Mouse (Mus musculus) forebrain, embryonic 15.5 days (tissue): ENCODE results near the gene Gria2. TPM values are rescaled to one million over a fixed set of nuclear protein-coding genes. Genes with fewer than 3 reads are reported as not detected.

ENCODE experiments used
- ATAC-seq: fragments of 200-750 bp; cut with Nextera tagmentation; replicated peaks from 2 replicates; pipeline ENCODE4 v1.8.0; 2017; ENCODE audit warnings: mild to moderate bottlenecking, moderate TSS enrichment, moderate library complexity
- H3K27ac ChIP-seq: fragments of 300-500 bp; sonication (generic); replicated peaks from 2 replicates; pipeline ENCODE4 v1.5.1; 2015; ENCODE audit warnings: mild to moderate bottlenecking, inconsistent platforms
- H3K27me3 ChIP-seq: fragments of 300-500 bp; sonication (generic); 2 replicates; pipeline ENCODE4 v1.6.1; 2015; ENCODE audit warnings: inconsistent platforms
- H3K36me3 ChIP-seq: fragments of 300-500 bp; sonication (generic); 2 replicates; pipeline ENCODE4 v1.6.1; 2015; ENCODE audit warnings: mild to moderate bottlenecking, inconsistent platforms
- H3K4me1 ChIP-seq: fragments of 300-500 bp; sonication (generic); 2 replicates; pipeline ENCODE4 v1.6.1; 2015; ENCODE audit warnings: inconsistent platforms
- H3K4me2 ChIP-seq: fragments of 300-500 bp; sonication (generic); replicated peaks from 2 replicates; pipeline ENCODE4 v1.6.1; 2015; ENCODE audit warnings: mild to moderate bottlenecking, inconsistent platforms
- H3K4me3 ChIP-seq: fragments of 300-500 bp; sonication (generic); 2 replicates; pipeline ENCODE4 v1.5.1; 2015; ENCODE audit warnings: mild to moderate bottlenecking, inconsistent platforms
- H3K9ac ChIP-seq: fragments of 300-500 bp; sonication (generic); replicated peaks from 2 replicates; pipeline ENCODE4 v1.6.1; 2015; ENCODE audit warnings: mild to moderate bottlenecking, inconsistent platforms
- H3K9me3 ChIP-seq: fragments of 300-500 bp; sonication (generic); 2 replicates; pipeline ENCODE4 v1.6.1; 2016; ENCODE audit warnings: inconsistent platforms
- WGBS: fragments of 180-500 bp; shearing (Covaris S2); methylation state at CpG from one replicate; pipeline ENCODE4 v1.1.7; 2015; ENCODE audit warnings: mixed read lengths; 5-methylcytosine and 5-hydroxymethylcytosine counted together
- polyA plus RNA-seq: library from polyadenylated mRNA; unstranded; fragments of >200 nt; fragmentation: Nextera tagmentation; extraction: Ambion mirVana; gene quantifications from 2 replicates; pipeline ENCODE4 v1.2.1, GENCODE M21; 2015

Gria2 gene
- polyA plus RNA-seq, 1 experiment from 2014 or later = 222 TPM

DNA sequence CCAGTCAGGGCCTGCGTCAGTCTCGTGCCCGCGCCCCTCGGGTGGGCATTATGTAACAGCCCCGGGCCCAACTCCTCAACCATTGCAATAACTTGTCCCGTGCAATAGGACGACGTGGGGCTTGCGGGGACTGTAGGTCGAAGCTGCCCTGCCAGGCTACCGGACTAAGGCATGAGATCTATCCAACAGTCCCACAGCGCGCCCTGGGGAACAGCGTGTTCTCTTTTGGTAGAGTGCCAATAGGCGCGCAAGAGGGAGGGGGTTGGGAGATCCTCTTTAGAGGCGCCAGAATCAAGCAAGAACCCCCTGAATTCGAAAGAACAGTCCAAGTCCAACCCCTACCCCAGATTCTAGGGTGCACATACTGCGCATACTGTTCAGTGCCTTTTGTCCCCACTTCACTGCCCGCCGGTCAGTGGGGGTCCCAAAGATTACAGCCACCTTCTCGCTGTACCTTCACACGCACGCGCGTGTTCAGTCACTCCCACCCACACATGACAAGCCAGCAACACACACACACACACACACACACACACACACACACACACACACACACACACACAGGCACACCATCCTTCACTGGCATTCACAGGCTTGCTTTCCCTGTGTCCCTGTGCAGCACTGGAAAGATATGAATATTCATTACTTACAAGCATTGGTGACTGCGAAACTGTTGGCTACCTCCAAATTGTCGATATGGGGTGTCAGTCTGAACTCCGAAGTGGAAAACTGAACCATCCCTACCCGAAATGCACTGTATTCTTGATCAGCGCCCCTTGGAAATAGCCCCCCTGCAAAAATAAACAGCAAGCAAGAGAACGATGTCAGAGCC, 1.4 kb downstream of the Gria2 start:
- peak; percentile 62 for ATAC-seq
- Histone ChIP-seq H3K9me3 (no peaks in the 10 kb centered on the region), H3K4me3 (peak overlapping the region; percentile 89), H3K4me1 (peaks cover 34% of the 10 kb centered on the region), H3K9ac (peak overlapping the region; percentile 86), H3K27ac (peak overlapping the region; percentile 98), H3K27me3 (no peaks in the 10 kb centered on the region), H3K4me2 (peak overlapping the region; percentile 76), H3K36me3 (no peaks in the 10 kb centered on the region)
- under 1% methylated on average over 33 of the region's 33 CpGs for WGBS

DNA sequence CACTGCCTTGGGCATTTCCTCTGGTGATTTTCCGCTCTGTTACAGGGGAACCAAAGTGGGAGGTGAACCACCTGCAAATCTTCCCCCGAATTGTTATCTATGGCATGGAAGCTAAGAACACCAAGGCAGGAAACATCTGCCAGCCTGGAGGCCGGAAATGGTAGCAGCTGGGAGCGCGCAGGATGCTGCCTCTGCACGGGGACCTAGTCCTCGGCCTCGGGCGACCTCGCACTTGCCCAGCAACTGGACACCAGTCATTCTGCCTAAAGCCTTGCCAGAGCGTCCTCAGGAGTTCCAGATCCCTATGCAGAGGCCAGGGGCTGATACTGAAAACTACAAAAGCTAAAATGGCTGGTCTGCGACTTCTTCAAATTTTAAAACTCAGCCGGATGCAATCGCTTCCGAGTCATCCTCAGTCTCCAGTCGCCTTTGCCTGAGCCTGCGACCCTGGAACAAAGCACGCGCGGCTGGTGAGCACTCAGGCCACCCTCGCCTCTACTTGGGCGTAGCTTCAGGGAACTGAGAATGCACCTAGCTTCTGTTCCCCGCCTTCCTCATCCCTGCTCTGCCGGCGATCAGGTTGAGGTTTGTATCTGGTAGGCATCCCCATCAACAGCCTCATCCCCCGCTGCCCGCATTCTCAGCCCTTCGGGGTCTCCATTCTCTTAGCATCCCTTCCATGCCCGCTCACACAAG, 2.2 kb downstream of the Gria2 start:
- H3K9me3 ChIP-seq = no peaks in the 10 kb centered on the region
- WGBS = 1% methylated on average over 29 of the region's 29 CpGs
- H3K4me2 ChIP-seq = peak overlapping the region; percentile 76
- H3K36me3 ChIP-seq = no peaks in the 10 kb centered on the region
- peak overlapping the region; percentile 98 for H3K27ac ChIP-seq
- peaks cover 35% of the 10 kb centered on the region for H3K4me1 ChIP-seq
- ATAC-seq = peak; percentile 12
- H3K4me3 ChIP-seq = peak overlapping the region; percentile 89
- no peaks in the 10 kb centered on the region for H3K27me3 ChIP-seq
- peak overlapping the region; percentile 86 for H3K9ac ChIP-seq

DNA sequence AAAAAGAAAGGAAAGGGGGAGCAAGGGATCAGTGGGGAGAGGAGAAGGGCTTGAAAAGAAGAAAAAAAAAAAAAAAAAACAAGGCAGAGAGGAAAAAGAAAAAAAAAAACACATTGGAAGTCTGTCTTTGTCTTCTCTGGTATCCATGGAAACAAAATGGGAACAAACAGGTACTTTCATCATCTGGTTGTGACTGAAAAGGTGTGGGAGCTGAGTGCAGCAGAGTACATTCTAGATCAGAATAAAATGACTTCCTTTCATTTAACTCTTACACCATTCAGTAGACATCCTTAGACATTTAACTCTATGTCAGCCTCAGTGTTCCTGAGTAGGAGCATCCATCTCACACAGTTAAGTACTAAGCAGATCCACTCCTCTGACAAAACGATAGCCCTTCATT, 4.7 kb downstream of the Gria2 start:
- H3K4me3 ChIP-seq = peak overlapping the region; percentile 89
- H3K27ac ChIP-seq = no peak overlapping the region
- no peak for ATAC-seq
- 24% methylated on average over 1 of the region's 1 CpGs for WGBS
- peak overlapping the region; percentile 25; the same call in 1 of the 2 replicates for H3K9ac ChIP-seq
- no peaks in the 10 kb centered on the region for H3K27me3 ChIP-seq
- H3K4me2 ChIP-seq = peak overlapping the region; percentile 76
- no peaks in the 10 kb centered on the region for H3K36me3 ChIP-seq
- no peaks in the 10 kb centered on the region for H3K9me3 ChIP-seq
- peaks cover 33% of the 10 kb centered on the region for H3K4me1 ChIP-seq

DNA sequence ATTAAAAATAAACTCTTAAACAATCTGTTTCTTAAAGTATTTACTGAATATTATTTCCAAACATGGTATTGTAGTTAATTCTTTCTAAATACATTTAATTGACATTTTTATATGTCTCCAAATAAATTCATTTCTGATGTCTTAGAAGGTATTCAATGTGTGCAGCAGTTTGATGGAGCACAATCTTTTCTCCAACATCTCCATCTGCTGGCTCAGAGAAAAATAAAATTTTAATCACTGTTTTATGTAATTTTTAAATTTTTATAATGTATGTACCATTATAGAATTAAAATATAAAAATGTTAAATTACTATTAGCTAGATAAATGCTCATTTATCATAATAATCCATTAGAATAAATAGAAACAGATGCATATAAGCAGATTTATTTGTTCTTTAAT, 5.9 kb downstream of the Gria2 start:
- ATAC-seq = no peak
- no peaks in the 10 kb centered on the region for H3K36me3 ChIP-seq
- H3K4me3 ChIP-seq = no peak overlapping the region
- H3K4me1 ChIP-seq = peaks cover 33% of the 10 kb centered on the region
- no peaks in the 10 kb centered on the region for H3K9me3 ChIP-seq
- H3K27ac ChIP-seq = no peak overlapping the region
- H3K9ac ChIP-seq = no peak overlapping the region
- no peak overlapping the region for H3K4me2 ChIP-seq
- H3K27me3 ChIP-seq = no peaks in the 10 kb centered on the region

DNA sequence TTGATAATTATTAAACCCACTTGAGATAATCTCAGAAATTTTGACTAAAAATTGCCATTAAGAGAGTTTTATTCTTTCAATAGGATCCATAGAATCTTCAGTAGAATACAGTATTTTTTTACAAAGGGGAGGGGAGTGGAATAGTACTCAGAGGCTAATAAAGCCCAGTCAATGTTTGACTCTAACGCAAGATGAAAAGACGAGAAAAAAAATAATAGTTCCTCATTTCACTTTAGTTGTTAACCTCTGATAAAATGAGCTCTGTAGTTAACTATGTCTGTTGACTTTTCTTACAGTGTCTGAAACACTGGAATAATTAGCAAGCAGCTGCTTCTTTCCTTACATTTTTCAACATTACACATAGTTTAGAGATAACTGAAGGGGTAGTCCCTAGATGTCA, 7.4 kb downstream of the Gria2 start:
- ATAC-seq = no peak
- Histone ChIP-seq H3K4me2 (no peak overlapping the region), H3K9ac (no peak overlapping the region), H3K4me3 (no peak overlapping the region), H3K36me3 (no peaks in the 10 kb centered on the region), H3K27ac (no peak overlapping the region), H3K27me3 (no peaks in the 10 kb centered on the region), H3K4me1 (peaks cover 35% of the 10 kb centered on the region), H3K9me3 (no peaks in the 10 kb centered on the region)
- WGBS = 83% methylated on average over 2 of the region's 2 CpGs

DNA sequence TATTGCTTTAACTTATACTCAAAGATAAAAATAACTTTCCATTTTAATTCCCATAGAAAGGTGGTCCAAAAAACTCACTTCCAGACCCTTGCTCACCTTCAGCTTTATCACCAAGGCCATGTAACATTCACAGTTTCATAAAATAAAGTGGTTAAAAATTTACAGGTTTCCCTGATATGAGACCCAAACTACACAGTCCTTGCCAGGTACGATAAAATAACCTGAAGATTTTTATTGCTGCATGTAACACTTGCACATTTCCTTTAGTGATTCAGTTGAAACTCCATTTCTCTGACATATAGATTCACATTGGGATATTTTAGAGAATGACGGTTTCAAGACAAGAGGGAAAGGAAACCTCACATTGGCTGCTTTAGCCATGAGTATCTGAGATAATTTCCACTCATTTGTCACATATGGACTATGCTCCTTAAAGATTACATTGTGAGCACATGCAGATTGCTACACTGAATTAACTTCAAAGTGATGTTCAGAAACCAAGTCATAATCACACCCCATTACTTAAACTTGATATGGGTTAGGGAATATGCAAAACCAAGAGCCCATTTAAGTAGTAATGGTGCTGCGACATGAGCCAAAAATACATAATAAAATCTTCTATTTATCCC, 15.4 kb downstream of the Gria2 start:
- ATAC-seq = no peak
- H3K4me1 ChIP-seq = peaks cover 2% of the 10 kb centered on the region; the same call in 1 of the 2 replicates
- H3K36me3 ChIP-seq = no peaks in the 10 kb centered on the region
- no peaks in the 10 kb centered on the region for H3K27me3 ChIP-seq
- 90% methylated on average over 3 of the region's 3 CpGs for WGBS
- no peaks in the 10 kb centered on the region for H3K9me3 ChIP-seq
- H3K27ac ChIP-seq = no peak overlapping the region
- H3K4me3 ChIP-seq = no peak overlapping the region
- H3K4me2 ChIP-seq = no peak overlapping the region
- no peak overlapping the region for H3K9ac ChIP-seq

DNA sequence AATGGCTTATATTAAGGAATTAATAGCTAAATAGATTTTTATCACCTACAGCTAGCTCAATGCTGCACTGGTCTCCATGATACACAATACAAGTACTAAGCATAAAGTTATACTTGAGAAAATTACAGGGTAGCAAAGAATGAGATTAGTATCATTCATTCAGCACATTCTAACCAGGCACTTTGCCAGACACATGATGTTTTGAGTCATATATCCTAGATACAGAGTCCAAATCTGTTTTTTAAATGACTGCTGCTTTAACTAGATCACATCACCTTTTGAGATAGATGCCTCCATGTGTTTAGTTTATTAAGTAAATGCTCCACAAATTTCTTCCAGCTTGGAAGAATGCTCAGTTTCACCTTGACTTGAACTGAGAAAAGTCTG, 21.5 kb downstream of the Gria2 start:
- Histone ChIP-seq H3K4me1 (peaks cover 9% of the 10 kb centered on the region; the same call in 1 of the 2 replicates), H3K9ac (no peak overlapping the region), H3K27ac (no peak overlapping the region), H3K4me2 (no peak overlapping the region), H3K36me3 (no peaks in the 10 kb centered on the region), H3K9me3 (no peaks in the 10 kb centered on the region), H3K4me3 (no peak overlapping the region), H3K27me3 (no peaks in the 10 kb centered on the region)
- no peak for ATAC-seq

DNA sequence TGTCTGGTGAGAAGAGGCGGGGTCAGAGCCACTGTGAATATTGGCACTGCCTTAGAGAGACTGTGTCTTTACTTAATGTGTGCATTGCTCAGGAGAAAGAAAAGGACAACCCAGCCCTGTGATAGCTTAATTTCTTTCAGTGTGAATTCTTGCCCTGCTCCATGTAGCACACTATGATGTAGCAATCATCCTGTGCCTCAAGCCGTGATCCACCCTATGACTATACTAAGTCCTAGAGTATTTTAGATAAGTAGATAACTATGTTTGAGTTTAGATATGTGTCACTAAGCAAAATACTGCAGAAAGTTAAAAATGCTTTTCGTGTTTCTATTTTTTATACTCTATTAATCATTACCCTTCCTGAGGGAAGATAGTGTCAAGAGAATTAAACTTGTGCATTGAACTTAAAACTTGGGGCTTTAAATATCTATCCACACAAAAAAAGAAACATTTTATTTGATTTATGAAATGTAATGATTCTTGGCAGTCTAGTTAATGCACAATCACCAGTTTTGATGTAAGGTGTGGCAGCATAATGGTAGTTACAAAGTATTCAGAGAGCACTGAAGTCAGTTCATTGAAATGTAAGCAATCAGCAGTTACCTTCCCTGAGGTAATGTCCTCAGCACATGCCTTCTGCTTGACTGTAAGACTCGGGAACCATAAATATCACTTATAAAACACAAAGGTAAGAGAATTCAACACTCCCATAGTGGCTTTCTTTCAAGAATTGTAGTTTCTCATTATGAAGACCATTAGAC, 22.1 kb downstream of the Gria2 start:
- no peaks in the 10 kb centered on the region for H3K27me3 ChIP-seq
- no peak overlapping the region for H3K4me2 ChIP-seq
- peaks cover 9% of the 10 kb centered on the region; the same call in 1 of the 2 replicates for H3K4me1 ChIP-seq
- 86% methylated on average over 4 of the region's 4 CpGs for WGBS
- H3K27ac ChIP-seq = no peak overlapping the region
- H3K4me3 ChIP-seq = no peak overlapping the region
- no peaks in the 10 kb centered on the region for H3K36me3 ChIP-seq
- H3K9ac ChIP-seq = no peak overlapping the region
- H3K9me3 ChIP-seq = no peaks in the 10 kb centered on the region
- no peak for ATAC-seq

DNA sequence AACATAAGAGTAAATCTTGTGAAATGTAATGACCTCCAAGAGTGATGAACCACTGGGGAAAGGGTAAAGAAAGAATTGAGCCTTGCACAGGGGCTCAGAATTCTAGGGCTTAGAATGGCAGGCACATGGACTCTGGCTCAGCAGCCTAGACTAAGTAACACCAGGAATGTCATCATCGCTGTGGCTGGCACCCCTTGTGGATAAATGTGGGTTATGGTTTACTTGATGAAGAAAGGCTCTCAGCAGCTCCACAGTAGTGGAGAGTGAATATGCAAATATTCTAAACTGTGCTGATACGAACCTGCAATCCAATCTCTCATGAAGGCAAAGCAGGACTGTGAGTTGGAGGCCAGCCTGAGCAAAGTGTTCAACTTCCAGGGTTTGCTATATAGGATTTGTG, 26.0 kb downstream of the Gria2 start:
- Histone ChIP-seq H3K4me2 (no peak overlapping the region), H3K27ac (no peak overlapping the region), H3K9me3 (no peaks in the 10 kb centered on the region), H3K27me3 (no peaks in the 10 kb centered on the region), H3K36me3 (no peaks in the 10 kb centered on the region), H3K9ac (no peak overlapping the region), H3K4me3 (no peak overlapping the region), H3K4me1 (peaks cover 22% of the 10 kb centered on the region)
- WGBS = 69% methylated on average over 2 of the region's 2 CpGs
- no peak for ATAC-seq

DNA sequence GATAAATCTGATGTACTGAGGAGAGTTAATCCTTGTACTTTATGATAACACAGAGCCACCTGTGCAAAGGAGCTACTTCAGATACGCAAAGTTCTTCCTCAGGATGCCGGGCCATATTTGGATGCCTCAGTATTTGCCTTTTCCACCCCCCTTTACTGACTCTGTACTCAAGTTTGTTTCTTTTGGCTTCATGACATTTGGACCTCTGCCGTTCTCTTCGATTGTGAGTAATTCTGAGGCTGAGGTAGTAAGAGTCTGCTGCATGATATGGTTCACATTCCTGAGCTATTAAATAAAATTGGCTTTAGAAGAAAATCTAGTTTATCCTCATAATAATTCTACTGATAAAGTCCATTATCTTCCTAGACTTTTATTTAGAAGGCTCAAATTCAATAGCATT, 26.7 kb downstream of the Gria2 start:
- no peak overlapping the region for H3K4me3 ChIP-seq
- H3K9me3 ChIP-seq = no peaks in the 10 kb centered on the region
- H3K4me2 ChIP-seq = no peak overlapping the region
- no peaks in the 10 kb centered on the region for H3K36me3 ChIP-seq
- H3K27me3 ChIP-seq = no peaks in the 10 kb centered on the region
- peaks cover 22% of the 10 kb centered on the region for H3K4me1 ChIP-seq
- H3K27ac ChIP-seq = no peak overlapping the region
- H3K9ac ChIP-seq = no peak overlapping the region
- ATAC-seq = no peak
- WGBS = 94% methylated on average over 4 of the region's 4 CpGs

DNA sequence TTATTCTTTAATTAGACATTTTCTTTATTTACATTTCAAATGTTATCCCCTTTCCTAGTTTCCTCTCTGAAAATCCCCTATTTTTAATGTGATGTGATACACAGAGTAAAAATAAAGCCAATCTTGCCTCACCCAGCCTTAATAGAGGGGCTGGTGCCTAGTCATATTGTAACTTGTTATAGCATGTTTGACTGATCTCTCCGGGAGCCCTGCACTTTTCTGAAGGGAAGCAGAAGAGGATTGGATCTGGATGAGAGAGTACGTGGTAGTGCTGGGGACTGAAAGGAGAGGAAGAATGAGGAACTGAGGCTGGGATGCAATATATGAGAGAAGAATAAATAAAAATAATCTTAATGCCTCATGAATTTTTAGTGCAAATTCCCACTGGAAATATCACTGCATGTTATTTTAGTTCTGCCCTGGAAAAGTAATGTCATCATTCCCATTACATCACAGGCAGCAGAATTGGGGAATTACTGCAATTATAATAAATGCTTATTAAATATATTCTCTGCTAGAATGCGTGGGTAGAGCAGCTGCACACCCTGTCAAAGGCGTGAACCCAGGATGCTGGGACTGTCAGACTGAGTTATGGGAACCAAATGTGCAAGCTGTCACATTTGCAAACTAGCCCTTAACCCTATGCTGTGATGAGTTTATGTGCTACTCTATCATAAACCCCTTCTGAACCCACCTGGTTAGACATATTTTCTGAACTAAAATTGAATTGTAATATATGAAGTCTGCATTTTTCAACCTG, 28.4 kb downstream of the Gria2 start:
- Histone ChIP-seq H3K9me3 (no peaks in the 10 kb centered on the region), H3K4me1 (peaks cover 22% of the 10 kb centered on the region), H3K27ac (peak overlapping the region; percentile 68), H3K4me3 (no peak overlapping the region), H3K9ac (no peak overlapping the region), H3K27me3 (no peaks in the 10 kb centered on the region), H3K4me2 (no peak overlapping the region), H3K36me3 (no peaks in the 10 kb centered on the region)
- WGBS = 48% methylated on average over 4 of the region's 4 CpGs
- ATAC-seq = peak; percentile 92
